Mouse (Mus musculus) E14TG2a.4 (cell line): ENCODE measurements around the gene Gabra5.

Experiments
- H3K27me3 ChIP-seq: 2 replicates; pipeline ENCODE4 v1.6.1; 2014; ENCODE audit warnings: low read length, control low read depth; ENCODE audit not compliant: insufficient read depth
- H3K36me3 ChIP-seq: 2 replicates; pipeline ENCODE4 v1.6.1; 2014; ENCODE audit warnings: low read length, control low read depth; ENCODE audit not compliant: insufficient read depth
- H3K4me1 ChIP-seq: replicated peaks from 2 replicates; pipeline ENCODE4 v1.6.1; 2014; ENCODE audit warnings: low read depth, low read length, control low read depth
- H3K4me3 ChIP-seq: replicated peaks from 2 replicates; pipeline ENCODE4 v1.5.1; 2014; ENCODE audit warnings: mild to moderate bottlenecking, low read length
- H3K9me3 ChIP-seq: 2 replicates; pipeline ENCODE4 v1.6.1; 2014; ENCODE audit warnings: low read length, control low read depth
- CTCF ChIP-seq: conservative IDR thresholded peaks from 2 replicates; pipeline ENCODE4 v1.5.1; 2014; ENCODE audit warnings: low read length
- NANOG ChIP-seq: IDR thresholded peaks from 2 replicates; pipeline ENCODE4 v1.6.1; 2014; ENCODE audit warnings: borderline replicate concordance, low read length, mixed read lengths
- POU5F1 ChIP-seq: IDR thresholded peaks from 2 replicates; pipeline ENCODE4 v1.6.1; 2014; ENCODE audit warnings: low read length, borderline replicate concordance

The Gabra5 gene

DNA sequence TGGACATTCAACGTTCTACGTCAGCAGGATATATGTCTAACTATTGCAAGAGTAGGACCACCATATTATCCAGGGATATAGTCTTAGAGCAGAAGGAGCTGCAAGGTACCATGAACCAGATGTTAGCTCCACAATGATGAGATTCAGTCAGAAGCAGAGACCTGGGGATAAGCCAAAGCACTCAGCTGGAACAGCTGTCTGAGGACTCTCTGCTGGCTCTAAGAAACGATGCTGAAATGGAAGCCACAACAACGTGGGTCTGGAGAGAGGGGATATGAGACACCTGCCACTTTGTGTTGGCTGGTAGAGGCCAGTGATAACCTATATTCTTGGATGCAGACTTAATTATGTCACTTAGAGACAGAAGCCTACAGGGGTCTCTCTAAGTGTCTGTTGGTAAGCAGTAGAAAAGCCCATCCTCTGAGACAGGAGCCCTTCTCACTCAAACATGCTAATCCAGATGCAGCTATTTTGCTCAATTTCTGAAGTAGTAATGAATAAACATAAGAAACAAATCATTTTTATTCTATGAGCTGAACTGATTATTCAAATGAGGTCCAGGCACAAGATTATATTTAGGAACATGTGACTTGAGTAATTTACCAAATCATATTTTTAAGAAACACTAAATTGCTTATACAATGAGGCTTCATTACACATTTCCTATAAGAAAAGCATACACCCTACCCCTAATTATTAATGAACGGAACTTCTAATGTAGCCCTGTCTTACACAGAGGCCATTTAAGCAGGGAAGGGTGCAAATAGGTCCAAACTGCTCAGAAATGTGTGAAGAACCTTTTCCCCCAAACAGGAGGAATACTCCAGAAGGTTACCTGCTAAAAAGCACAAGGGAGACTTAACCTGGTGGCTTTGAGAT lies 144.5 kb downstream of the Gabra5 start:
- Histone ChIP-seq H3K27me3 (no peaks in the 10 kb centered on the region), H3K9me3 (no peaks in the 10 kb centered on the region), H3K4me1 (no peaks in the 10 kb centered on the region), H3K4me3 (no peak overlapping the region), H3K36me3 (no peaks in the 10 kb centered on the region)
- TF ChIP-seq POU5F1 (no peak), NANOG (no peak), CTCF (no peak)

DNA sequence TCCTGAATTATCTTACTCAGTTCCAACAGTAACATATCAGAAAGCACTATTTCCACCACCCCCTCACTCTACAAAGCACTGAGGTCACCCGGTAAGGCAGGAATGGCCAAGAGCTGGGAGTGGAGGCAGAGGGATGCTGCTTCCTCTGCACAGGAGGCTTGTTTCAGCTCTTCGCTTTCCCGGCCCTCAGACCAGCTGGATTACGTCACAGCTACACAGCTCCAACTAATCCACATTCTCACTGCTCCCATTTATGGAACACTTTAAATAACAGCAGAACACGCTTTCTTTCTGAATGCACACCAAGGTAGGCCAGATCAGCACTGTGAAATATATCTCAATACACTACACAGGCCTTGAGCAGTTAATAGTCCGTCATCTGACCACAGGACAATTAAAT lies 146.0 kb downstream of the Gabra5 start:
- TF ChIP-seq POU5F1 (no peak), CTCF (no peak), NANOG (no peak)
- Histone ChIP-seq H3K9me3 (no peaks in the 10 kb centered on the region), H3K36me3 (no peaks in the 10 kb centered on the region), H3K4me1 (no peaks in the 10 kb centered on the region), H3K4me3 (no peak overlapping the region), H3K27me3 (no peaks in the 10 kb centered on the region)

DNA sequence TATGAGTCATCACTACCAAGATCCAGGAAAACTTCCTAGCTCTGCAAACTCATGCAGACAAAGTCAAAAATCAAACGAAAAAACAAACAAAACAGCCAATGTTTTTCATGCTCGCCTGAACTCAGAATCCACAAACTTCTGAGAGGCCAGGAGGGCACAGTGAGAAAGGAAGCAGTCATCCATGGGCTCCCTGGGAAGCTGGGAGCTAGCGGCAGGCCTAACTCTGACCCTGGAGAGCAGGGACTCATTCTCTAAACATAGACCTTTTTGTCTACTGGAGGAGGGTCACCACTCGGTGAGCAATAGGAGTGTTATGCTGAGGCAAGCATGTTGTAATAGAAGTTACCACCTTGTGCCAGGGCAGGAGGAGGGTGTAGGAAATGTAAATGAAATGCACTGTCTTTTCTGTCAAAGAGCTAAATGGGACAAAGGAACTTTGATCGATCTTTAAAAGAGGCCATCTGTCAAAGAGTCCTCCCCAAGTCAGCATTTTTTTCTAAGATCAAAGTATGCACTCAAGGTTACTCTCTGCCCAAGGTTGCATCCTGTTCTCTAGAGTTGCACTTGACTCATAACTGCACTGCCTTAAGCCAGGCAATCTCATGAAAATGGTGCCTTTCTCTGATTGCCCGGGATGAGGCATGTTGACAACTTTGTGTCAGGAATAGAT lies 151.9 kb downstream of the Gabra5 start:
- TF ChIP-seq NANOG (no peak), POU5F1 (no peak)
- Histone ChIP-seq H3K9me3 (no peaks in the 10 kb centered on the region), H3K36me3 (no peaks in the 10 kb centered on the region), H3K4me1 (no peaks in the 10 kb centered on the region), H3K4me3 (no peak overlapping the region), H3K27me3 (no peaks in the 10 kb centered on the region)
